Mouse (Mus musculus) liver, postnatal 0 days (tissue): ENCODE results near the gene Akr1b8. TPM values are rescaled to one million over a fixed set of nuclear protein-coding genes. Genes with fewer than 3 reads are reported as not detected.

Experiments used
- ATAC-seq: fragments of 200-750 bp; cut with Nextera tagmentation; 2 replicates; pipeline ENCODE4 v1.8.0; 2017; ENCODE audit warnings: mild to moderate bottlenecking, moderate library complexity
- DNase-seq: peaks from one replicate; pipeline ENCODE4 v3.0.0-alpha.2; 2016
- H3K27ac ChIP-seq: fragments of 300-500 bp; sonication (generic); 2 replicates; pipeline ENCODE4 v1.5.1; 2014; ENCODE audit warnings: antibody characterized with exemption, moderate library complexity, mild to moderate bottlenecking, low read depth
- H3K27me3 ChIP-seq: fragments of 300-500 bp; sonication (generic); 2 replicates; pipeline ENCODE4 v1.6.1; 2014; ENCODE audit warnings: low read length, control low read depth, mixed read lengths; ENCODE audit not compliant: insufficient read depth
- H3K36me3 ChIP-seq: fragments of 300-500 bp; sonication (generic); replicated peaks from 2 replicates; pipeline ENCODE4 v1.6.1; 2014; ENCODE audit warnings: mild to moderate bottlenecking, control low read depth, low read length, moderate library complexity, mixed read lengths; ENCODE audit not compliant: insufficient read depth
- H3K4me1 ChIP-seq: fragments of 300-500 bp; sonication (generic); 2 replicates; pipeline ENCODE4 v1.6.1; 2014; ENCODE audit warnings: antibody characterized with exemption, mild to moderate bottlenecking, control low read depth; ENCODE audit not compliant: insufficient read depth
- H3K4me2 ChIP-seq: fragments of 300-500 bp; sonication (generic); 2 replicates; pipeline ENCODE4 v1.6.1; 2014; ENCODE audit warnings: low read depth, mild to moderate bottlenecking, low read length, moderate library complexity, mixed read lengths
- H3K4me3 ChIP-seq: fragments of 300-500 bp; sonication (generic); 2 replicates; pipeline ENCODE4 v1.5.1; 2014; ENCODE audit warnings: low read depth, low read length
- H3K9ac ChIP-seq: fragments of 300-500 bp; sonication (generic); replicated peaks from 2 replicates; pipeline ENCODE4 v1.6.1; 2014; ENCODE audit warnings: mild to moderate bottlenecking, moderate library complexity
- H3K9me3 ChIP-seq: fragments of 300-500 bp; sonication (generic); 2 replicates; pipeline ENCODE4 v1.6.1; 2016; ENCODE audit warnings: mild to moderate bottlenecking, control low read depth, low read length, mixed read lengths
- CTCF ChIP-seq: sonication (generic); IDR thresholded peaks from 2 replicates; pipeline ENCODE4 v1.5.1; 2016; ENCODE audit warnings: antibody characterized with exemption, low read depth
- EP300 ChIP-seq: IDR thresholded peaks from 2 replicates; pipeline ENCODE4 v1.6.1; 2016; ENCODE audit warnings: antibody characterized with exemption, low read depth, mild to moderate bottlenecking
- WGBS: fragments of 180-500 bp; shearing (Covaris S2); extraction: QIAGEN DNeasy Blood & Tissue Kit; methylation state at CpG from one replicate; pipeline ENCODE4 v1.1.7; 2014; ENCODE audit not compliant: insufficient replicate concordance; 5-methylcytosine and 5-hydroxymethylcytosine counted together
- polyA plus RNA-seq: library from polyadenylated mRNA; unstranded; fragments of >200 nt; fragmentation: Nextera tagmentation; extraction: Ambion mirVana; gene quantifications from 2 replicates; pipeline ENCODE4 v1.2.1, GENCODE M21; 2015

Akr1b8 gene
- polyA plus RNA-seq, 1 experiment from 2014 or later = 8.1 TPM

- WGBS = 58% methylated on average over 8 of the region's 8 CpGs
- no peak for DNase-seq
- no peak overlapping the region for H3K4me3 ChIP-seq
Measured at GRCm38 (mm10) chr6:34354354-34355348, 732 bp downstream of the Akr1b8 start.

GRCm38 (mm10) chr6:34355349-34355747, 1.4 kb downstream of the Akr1b8 start:
- Histone ChIP-seq H3K27ac (no peak overlapping the region), H3K27me3 (no peaks in the 10 kb centered on the region), H3K36me3 (no peaks in the 10 kb centered on the region), H3K9ac (no peak overlapping the region), H3K4me3 (no peak overlapping the region), H3K4me2 (0 out of 2 replicates have a peak overlapping the region, but pooled peaks have one; percentile 18), H3K4me1 (no peaks in the 10 kb centered on the region), H3K9me3 (no peaks in the 10 kb centered on the region)
- TF ChIP-seq EP300 (no peak), CTCF (peak; percentile 35; the same call in 1 of the 2 replicates)
- ATAC-seq = no peak
- 56% methylated on average over 6 of the region's 6 CpGs for WGBS
- no peak for DNase-seq

More at GRCm38 (mm10) chr6:34354354-34355348, 732 bp downstream of the Akr1b8 start:
- no peaks in the 10 kb centered on the region for H3K27me3 ChIP-seq
- no peak overlapping the region for H3K9ac ChIP-seq
- H3K36me3 ChIP-seq = no peaks in the 10 kb centered on the region
- H3K4me1 ChIP-seq = no peaks in the 10 kb centered on the region
- peak overlapping the region; percentile 1; the same call in 1 of the 2 replicates for H3K4me2 ChIP-seq
- TF ChIP-seq EP300 (no peak), CTCF (no peak)
- H3K27ac ChIP-seq = peak overlapping the region; percentile 31; the same call in 1 of the 2 replicates
- H3K9me3 ChIP-seq = no peaks in the 10 kb centered on the region
- ATAC-seq = no peak

GRCm38 (mm10) chr6:34355841-34356240, 1.9 kb downstream of the Akr1b8 start:
- ATAC-seq (no peak), DNase-seq (no peak)
- peak overlapping the region; percentile 18; the same call in 1 of the 2 replicates for H3K4me2 ChIP-seq
- no peak overlapping the region for H3K9ac ChIP-seq
- WGBS = 68% methylated on average over 9 of the region's 9 CpGs
- no peaks in the 10 kb centered on the region for H3K36me3 ChIP-seq
- no peak overlapping the region for H3K4me3 ChIP-seq
- TF ChIP-seq CTCF = no peak
- TF ChIP-seq EP300 = no peak
- H3K9me3 ChIP-seq = no peaks in the 10 kb centered on the region
- H3K27me3 ChIP-seq = no peaks in the 10 kb centered on the region
- no peak overlapping the region for H3K27ac ChIP-seq
- H3K4me1 ChIP-seq = no peaks in the 10 kb centered on the region

GRCm38 (mm10) chr6:34364217-34365136, 10.6 kb downstream of the Akr1b8 start:
- H3K27ac ChIP-seq = no peak overlapping the region
- no peak for ATAC-seq
- no peak overlapping the region for H3K9ac ChIP-seq
- no peaks in the 10 kb centered on the region for H3K9me3 ChIP-seq
- no peaks in the 10 kb centered on the region for H3K36me3 ChIP-seq
- 70% methylated on average over 12 of the region's 12 CpGs for WGBS
- DNase-seq = no peak
- TF ChIP-seq EP300 = no peak
- TF ChIP-seq CTCF = peak; percentile 22; the same call in 1 of the 2 replicates
- no peak overlapping the region for H3K4me2 ChIP-seq
- H3K27me3 ChIP-seq = no peaks in the 10 kb centered on the region
- H3K4me3 ChIP-seq = no peak overlapping the region
- H3K4me1 ChIP-seq = no peaks in the 10 kb centered on the region

GRCm38 (mm10) chr6:34367998-34368397, 14.1 kb downstream of the Akr1b8 start:
- Histone ChIP-seq H3K36me3 (no peaks in the 10 kb centered on the region), H3K4me1 (no peaks in the 10 kb centered on the region), H3K4me2 (no peak overlapping the region), H3K4me3 (no peak overlapping the region), H3K9ac (no peak overlapping the region), H3K27ac (no peak overlapping the region), H3K9me3 (no peaks in the 10 kb centered on the region), H3K27me3 (no peaks in the 10 kb centered on the region)
- no peak for DNase-seq
- peak; percentile 51; the same call in 1 of the 2 replicates for ATAC-seq
- 48% methylated on average over 9 of the region's 9 CpGs for WGBS
- TF ChIP-seq CTCF (no peak), EP300 (peak; percentile 44; the same call in 1 of the 2 replicates)
